Mouse (Mus musculus) adrenal gland, adult 8-10 months (tissue): ENCODE measurements around the gene Repin1. TPM values are rescaled to one million over a fixed set of nuclear protein-coding genes. Genes with fewer than 3 reads are reported as not detected.

Source experiments
- DNase-seq: peaks from one replicate; pipeline ENCODE4 v3.0.0; 2022
- total RNA-seq, 4 experiments: library from RNA; stranded (reverse); gene quantifications; 2 replicates each; pipeline ENCODE4 v1.2.4; 2022

Gene Repin1
- 10 to 100 TPM; 59.1 to 84.5 (median 79.5) TPM for total RNA-seq

DNA sequence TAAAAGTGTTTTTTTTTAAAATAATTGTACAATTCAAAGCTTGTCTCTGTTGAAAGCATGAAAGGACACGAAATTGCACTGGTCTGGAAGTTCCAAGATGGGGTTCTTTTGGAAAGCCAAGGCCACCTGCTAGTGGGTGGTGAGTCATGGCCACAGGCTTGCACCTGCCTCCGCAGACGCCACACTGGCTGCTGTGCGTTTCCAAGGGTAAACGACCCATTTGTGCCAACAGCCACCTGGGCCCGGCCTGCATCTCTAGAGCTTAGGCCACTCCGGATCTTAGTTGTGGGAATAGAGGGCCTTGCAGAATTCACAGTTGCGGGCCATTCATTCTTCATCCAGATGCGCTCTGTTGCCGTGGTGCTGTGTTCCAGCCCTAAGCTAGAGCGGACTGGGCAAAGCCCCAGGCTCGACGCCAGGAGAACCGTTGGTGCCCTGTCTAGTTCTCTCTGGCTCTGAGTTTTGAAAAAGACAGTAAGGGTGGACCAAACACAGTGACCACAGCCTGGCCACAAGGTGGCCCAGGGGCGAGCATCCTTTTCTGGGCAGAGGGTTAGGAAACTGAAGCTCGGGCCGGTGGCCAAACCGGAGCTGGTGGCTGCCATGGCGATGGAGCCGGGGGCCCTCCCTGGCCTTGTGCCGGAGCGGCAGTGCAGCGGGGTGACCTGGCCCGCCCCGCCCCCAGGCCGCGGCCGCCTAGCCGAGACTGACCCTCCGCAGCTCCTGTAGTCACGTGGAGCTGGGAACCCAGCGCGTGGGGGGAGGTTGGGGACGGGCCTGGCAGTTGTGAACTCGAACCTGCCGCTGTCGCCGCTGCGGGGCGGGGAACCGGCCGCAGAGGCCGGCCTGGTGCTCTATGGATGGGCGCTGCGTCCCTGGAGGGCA is at the start of gene Repin1, which contains the start of gene Gm44965:
Repin1 (plus strand) TSS at position 726 of the 885 bp plus-strand sequence.
Gm44965 (plus strand) TSS at position 784 of the 885 bp plus-strand sequence.
- peak; percentile 92 for DNase-seq

DNA sequence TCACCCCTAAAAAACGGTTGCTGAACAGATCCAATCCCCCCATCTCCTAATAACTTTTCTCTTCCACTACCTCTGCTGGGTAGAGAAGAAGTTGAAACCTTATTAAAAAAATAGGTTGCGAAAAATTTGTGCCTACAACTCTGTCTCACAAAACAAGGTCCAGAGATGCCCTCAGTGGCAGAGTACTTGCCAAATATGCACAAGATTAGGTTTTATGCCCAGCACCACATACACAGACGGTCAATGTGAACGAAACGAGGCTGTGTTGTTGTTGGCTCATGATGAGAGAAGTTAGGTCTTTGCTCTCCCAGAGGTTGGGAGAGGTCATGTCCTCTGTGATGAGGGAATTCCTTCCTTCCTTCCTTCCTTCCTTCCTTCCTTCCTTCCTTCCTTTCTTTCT is 48.4 kb upstream of the Repin1 start:
- no peak for DNase-seq

DNA sequence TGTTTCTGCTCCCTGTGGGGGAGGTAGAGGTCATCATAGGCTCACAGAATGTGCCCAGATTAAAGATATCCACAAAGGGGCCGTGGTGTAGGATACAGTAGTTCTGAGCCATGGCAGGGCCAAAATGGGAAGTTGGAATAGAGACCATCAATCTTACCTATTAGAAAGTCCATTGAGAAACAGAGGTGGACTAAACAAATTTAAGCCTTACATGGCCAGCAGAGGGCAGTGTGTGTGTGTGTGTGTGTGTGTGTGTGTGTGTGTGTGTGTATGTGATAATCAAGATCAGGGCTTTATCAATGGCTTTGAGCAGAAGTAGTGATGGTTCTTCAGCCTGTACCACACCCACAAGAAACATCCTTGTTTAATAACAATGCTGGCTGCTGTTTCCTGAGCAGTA is 47.4 kb upstream of the Repin1 start:
- DNase-seq: no peak

DNA sequence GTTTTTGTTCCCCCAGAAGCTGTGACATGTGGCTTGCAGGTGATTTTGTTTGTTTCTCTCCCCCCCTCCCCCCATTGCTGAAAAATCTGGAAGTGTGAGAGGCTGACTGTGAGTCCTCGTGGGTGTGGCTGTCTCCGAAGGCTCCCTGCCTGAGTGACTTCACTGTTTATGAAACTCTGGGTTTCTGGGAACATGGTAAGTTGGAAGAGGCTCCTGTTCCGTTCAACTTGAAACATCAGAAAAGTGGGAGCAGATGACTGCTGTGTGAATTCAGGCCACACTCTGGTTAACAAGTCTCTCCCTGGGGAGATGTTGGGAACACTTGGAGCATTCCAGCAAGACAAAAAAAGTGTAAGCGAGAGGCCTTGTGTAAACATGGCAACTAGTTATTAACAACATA is 46.8 kb upstream of the Repin1 start:
- DNase-seq: no peak

DNA sequence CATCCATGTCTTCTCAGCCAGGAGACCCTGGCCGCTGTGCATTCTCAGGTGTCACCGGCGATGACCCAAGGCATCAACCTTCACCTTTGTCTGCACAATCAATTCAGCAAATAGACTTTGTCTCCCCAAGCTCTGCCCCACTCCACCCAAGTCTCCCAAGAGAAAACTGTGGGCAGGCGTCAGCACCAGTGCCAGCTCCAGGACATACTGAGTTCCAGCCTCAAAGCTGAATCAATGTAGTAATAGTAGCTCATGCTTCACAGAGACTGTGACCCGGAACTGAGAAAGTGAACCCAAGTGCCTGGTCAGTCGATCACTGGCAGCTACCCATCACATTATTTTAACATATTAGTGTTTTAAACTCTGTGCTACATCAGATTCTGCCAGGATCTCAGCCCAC is 45.4 kb upstream of the Repin1 start:
- no peak for DNase-seq

DNA sequence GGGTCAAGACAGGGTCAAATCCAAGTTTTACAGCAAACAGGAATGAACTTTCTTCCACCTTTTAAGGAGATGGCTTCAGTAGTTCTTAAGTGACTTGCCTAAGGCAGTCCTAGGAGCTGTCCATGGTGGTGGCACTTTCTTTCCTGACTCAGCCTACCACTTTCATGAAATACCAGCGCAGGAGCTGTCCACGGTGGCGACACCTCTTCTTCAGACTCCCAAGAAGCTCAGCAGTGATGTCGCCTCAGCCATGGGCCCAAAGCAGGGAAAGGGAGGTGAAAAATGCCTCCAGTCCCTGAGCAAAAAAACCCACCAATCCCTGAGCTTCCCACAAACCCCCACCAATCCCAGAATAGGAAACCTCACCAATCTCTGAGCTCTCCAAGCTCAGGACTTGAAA is 40.8 kb upstream of the Repin1 start:
- no peak for DNase-seq

DNA sequence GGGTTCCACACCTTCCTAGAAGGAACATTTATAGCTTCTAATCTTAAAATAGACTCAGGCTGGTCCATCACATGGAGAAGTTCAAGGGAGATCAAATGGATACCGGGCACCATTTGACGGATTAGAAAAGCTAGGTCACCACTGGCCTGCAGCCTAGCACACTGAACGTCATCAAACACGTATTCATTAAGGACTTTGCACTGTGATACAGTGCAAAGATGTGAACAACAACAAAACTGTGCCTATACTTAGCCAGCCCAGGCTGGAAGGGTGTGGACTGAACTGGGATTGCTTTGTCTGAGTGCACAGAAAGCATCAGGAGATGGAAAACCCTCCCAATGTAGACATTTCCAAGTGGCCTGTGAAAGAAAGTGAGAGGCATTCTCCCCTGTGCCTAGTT is 39.9 kb upstream of the Repin1 start:
- no peak for DNase-seq

DNA sequence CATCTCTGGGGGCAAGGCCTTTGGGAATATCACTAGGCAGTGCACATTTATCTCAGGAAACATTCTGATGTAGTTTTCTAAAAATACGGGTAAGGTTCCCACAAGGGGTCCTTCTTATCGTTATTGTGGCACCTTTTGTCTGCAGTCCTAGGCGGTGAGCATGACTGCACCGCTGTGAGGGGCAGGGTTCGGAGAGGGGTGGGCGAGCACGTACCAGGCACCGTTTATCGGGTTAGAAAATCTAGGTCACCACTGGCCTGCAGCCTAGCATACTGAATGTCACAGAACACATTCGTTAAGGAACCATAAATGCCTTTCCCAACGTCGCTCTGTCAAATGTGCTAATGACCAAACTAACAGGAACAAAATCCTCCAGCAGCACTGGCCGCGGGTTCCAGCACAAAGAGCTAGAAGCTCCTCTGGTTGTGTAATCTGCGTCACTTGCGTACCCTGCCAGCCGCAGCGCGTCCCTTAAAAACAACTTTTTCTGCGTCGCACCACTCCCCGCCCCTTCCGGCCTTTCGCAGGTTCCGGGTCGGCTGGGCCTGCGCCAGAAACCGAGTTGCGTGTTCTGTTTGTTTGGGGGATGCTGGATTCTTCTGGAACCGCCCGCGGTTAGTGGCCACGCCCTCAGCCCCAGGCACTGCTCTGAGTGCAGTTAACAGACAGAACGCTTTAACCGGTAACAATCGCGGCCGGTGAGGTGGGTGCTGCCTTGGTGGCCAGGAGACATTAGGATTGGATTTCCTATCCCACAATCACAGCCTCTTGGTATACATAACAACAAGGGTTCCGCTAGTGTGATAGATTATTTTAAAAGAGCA is 39.2 kb upstream of the Repin1 start, which contains the start of gene Lrrc61:
Lrrc61 (plus strand) TSS at position 517 of the 824 bp plus-strand sequence.
- peak; percentile 96 for DNase-seq

DNA sequence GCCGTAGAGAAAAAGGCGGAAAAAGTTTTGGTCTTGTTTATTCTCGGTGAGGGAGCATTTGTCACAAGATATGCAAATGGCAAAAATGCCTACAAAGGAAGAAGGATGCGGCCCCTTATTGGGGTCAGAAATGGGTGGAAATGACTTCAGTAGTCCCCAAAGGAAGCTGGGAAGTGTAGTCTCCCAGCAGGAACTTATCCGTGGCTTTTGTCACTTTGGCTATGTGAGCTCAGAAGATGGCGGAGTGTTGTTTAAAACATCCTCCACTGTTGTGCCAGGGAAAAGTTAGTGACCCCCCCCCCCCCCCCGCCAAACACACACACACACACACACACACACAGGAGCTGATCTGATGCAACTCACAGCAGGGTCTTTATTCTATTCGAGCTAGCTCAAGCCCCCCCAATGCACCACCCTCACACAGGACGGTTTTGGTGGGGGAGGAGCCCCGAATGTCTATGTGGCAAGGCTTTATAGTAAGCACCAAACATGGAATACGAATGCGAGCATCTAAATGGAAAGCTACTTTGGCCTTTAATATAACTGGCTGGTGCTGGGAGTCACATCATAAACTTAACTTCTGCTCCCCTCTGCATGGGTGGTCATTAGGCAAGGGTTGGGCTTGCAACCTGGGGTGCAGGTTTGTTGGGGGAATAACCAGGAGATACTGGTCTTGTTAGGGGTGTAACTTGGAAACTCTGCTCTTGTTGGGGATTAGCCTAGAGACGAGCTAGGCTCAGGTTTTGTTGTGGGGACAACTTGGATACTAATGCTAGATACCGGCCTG is 38.4 kb upstream of the Repin1 start:
- no peak for DNase-seq

DNA sequence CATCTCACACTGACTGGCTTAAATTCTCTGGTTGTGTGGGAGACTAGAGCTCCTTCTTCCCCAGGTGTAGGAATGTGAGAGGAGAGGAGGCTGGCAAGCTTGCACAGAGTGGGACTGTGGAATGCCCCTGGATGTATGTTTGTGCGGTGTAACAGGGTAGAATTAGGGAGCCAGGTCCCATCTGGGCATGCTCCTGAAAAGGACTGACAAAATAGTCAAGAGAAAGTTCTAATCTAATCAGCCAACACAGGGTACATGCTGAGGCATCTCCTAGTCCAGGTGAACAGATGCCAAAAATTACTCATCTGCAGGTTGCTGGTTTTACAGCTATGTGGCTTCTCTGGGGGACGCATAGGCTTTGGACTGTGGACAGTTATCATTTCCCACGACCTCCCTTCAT is 37.7 kb upstream of the Repin1 start:
- DNase-seq: no peak

DNA sequence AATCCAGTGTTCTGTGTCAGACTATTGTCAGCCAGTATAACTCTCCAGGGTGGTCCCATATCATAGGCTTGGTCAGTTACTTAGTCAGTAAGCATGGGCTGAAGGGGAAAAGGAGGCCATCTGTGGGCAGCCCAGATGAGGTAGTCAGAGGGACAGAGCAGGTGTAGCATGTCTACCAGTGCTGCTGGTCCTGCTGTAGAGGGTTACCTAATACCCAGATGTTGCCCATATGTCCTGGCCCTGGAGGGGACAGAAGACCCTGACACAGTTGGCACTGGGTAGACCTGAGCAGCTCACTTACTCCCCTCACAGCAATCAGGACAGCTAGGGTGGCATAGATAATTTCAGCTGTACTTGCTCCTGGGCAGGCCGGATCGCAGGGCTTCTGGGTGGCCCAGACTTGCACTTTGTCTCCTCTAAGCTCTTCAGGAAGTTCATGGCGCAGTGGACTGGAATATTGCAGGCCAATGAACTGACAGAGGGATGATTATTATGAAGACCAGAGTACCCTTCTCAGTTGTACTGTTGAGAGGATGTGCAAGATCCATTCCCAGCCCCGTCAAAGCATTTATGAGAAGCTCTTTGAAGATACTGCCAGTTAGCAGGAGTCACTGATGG is 27.9 kb upstream of the Repin1 start:
- no peak for DNase-seq

DNA sequence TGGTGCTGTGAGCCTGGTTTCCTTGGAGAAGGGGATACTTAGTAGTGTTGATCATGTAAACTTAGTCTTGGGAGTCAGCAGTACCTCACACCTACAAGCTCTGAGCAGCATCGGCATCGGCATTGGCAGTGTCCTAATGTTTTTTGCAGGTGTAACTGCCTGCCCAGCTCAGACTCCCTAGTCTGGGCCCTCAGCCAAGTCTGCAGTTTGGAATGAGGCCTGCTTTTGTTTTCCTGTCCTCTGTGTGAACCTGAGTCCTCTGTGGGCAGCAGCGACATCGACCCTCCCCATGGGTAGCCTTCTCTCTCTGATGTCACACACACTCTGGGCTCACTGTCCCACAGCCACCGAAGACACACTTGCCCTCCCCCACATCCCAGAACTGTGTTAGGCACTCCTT is 27.4 kb upstream of the Repin1 start:
- DNase-seq: no peak

DNA sequence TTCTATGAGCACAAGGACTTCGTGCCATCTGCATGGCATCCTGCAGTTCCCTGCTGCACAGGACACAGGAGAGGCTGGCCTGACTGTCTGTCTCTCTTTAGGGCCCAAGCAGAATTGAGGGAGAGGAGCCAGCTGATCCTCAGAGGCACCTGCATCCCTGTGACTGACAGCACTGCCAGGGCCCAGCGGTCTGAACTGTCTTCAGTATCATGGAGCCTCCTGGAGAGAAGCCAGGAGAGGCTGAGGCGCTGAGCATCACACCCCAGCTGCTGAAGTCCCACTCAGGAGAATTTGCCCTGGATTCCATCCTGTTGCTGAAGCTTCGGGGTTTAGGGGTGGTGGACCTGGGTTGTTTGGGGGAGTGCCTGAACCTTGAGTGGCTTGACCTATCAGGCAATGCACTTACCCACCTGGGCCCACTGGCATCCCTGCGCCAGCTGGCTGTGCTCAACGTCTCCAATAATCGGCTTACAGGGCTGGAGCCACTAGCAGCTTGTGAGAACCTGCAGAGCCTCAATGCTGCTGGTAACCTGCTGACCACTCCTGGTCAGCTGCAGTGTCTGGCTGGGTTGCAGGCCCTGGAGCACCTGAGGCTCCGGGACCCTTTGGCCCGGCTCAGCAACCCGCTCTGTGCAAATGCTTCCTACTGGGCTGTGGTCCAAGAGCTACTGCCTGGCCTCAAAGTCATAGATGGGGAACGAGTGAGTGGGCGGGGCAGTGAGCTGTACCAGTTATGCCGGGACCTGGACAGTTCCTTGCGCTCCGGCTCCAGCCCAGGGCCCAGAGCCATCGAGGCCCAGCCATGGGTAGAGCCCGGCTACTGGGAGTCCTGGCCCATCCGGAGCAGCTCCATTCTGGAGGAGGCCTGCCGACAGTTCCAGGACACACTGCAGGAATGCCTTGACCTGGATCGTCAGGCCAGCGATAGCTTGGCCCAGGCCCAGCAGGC is 25.4 kb upstream of the Repin1 start:
- DNase-seq: peak; percentile 63

DNA sequence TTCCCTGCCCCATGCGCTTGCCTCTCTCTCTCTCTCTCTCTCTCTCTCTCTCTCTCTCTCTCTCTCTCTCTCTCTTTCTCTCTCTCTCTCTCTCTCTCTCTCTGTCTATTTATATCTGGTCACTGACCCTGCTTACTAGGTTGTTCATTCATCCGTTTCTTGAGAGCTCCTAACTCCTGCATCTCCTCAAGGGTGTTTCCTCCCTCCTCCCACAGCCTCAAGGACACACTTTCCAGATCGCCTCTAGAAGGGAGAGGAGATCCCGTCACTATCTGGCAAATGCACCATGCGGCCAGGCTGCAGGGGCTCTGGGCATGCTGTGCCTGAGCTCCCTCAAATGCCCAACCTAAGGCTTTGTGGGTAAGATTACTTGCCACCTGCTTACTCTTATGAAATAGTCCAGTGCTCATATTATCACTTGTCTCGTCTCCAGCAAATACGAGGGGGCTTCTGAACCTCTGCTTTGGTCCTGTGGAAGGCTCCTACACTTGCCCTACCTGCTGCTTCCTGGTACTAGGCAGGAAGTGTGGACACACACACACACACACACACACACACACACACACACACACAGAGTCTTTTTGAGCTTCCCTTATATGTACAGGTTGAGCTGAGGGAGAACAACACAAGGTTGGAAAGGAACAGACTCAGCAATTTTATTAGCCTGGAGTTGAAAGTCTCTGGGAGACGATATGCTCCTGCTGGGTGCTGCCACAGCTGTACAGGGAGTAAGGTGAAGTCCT is 24.4 kb upstream of the Repin1 start:
- DNase-seq: no peak

DNA sequence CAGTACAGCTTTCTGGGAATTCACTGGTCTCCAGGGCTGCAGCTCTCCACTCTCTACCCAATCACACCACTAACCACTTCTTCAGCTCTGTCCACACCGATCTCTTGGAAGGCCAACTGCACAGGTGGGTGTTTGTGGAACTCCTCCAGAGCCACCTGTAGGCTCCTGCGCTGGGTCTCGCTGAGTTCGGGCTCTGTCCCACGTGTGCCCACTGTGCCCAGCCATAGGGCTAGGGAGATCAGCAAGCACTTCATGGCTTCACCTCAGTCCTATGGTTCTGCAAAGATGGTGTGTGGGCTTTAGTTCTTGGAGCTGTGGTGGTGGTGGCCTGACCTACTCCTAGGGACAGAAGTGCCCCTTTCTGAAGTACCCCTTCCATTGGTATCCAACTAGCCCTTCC is 21.7 kb upstream of the Repin1 start:
- DNase-seq: no peak

DNA sequence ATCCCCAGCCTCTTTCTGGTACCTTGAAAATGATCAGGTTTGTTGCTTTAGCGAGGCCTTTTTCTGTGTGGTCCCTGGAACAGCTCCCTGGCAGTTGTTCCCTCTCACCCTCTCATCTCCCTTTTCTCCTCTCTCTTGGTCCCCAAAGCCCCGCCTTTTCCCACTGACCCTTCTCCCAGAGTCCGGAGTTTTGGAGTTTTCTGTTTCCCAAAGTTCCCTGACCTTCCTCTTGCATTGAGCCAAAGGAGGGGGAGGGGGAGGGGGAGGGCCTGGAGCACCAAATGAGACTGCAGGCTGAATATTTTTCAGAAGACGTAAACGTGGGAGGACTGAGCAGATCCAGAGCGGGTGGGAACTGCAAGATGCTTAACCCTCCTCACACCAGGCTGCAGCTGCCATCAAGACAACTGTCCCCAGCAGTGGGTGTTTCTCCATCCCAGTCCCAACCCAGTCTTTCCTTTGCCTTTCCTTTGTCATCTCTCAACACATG is 21.1 kb upstream of the Repin1 start, which contains the start of gene Rarres2:
Rarres2 (minus strand) TSS at position 218 of the 490 bp plus-strand sequence.
- DNase-seq: no peak

DNA sequence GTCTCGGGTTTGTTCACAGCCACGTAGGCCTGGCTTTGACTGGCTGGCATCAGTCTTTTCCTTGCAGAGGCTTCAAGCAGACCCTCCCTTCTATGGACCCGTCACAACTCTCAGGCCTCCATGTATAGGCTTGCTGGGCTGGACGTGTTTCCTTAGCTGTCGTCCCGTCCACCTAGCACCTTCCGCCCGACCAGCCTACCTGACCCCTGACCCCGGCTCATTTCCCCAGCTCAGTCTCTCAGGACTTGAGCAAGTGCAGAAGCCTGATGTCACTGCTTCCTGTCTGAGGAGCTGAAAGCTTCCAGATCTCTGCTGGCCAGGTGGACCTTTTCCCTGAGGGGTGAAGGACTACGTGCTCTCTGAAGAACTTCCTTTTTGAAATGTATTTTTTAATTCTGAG is 20.4 kb upstream of the Repin1 start:
- no peak for DNase-seq

DNA sequence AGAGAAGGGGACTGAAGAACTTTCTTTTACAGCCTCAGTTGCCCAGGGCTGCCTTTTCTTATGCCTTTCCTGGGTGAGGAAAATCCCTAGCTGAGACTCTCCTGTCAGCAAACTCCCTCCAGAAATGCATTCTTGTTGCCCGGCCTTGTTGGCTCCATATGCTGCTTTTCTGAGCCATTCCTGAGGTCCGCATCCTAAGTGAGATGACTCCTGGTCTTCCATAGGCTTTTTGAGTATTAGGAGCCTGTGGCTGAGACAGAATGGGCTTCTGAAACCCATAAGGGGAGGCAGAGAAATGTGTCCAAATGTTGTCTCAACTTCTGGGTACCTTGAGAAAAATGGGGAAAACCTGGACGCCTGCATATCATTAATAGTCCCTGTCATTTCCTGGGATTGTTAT is 19.7 kb upstream of the Repin1 start:
- no peak for DNase-seq

DNA sequence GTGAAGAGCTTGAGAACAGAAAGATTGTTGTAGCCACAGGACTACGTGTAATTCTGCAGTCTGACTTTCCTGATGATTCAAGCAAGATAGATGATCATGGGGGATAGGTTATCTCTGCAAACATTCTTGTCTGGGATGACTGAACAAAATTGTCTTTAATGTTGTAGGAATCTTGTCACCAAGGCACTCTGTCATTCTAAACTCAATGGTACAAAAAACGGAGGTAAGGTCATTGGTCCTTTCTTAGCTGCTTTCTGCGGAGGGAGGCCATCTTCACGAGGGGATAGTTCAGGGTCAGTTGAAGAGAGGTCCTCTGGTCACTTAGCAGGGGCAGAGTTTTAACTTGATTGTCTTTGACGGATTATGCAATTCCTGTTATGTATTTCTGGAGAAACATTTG is 14.9 kb upstream of the Repin1 start:
- DNase-seq: no peak

DNA sequence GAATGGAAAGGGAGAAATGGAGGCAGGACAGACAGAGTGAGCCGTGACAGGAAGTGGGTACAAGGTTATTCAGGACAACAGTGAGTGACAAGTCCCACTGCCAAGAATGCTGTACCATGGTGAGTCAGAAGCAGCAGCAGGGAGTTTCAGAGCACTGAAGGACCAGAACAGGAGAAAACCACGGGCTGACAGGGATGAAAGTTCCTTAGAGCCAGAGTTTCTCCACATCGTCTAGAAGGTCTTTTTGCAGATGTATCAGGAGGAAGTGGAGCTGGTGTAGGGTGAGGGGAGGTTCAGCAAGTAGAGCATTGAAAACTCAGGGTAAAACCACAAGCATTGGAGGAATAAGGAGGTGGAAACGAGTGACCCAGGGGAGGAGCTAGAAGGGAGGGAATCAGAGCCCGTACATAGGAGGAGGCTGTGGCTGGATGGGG is 14.5 kb upstream of the Repin1 start:
- DNase-seq: no peak
